Mouse (Mus musculus) ES-E14 (cell line): ENCODE data around the gene Zswim9. TPM values are rescaled to one million over a fixed set of nuclear protein-coding genes. Genes with fewer than 3 reads are reported as not detected.
"Not testable (repeated sequence)": the region's sequence is repeated elsewhere in the genome, so short reads cannot be mapped to it uniquely, and the experiment has no call there.

Experiments used
- DNase-seq: peaks from one replicate; pipeline ENCODE4 v3.0.0-alpha.2; 2013; ENCODE audit warnings: low read depth, low spot score
- H3K27ac ChIP-seq: 2 replicates; pipeline ENCODE4 v1.5.1; 2012; ENCODE audit warnings: low read depth, mild to moderate bottlenecking, low read length, moderate library complexity, mixed read lengths; ENCODE audit not compliant: poor library complexity, insufficient read depth, severe bottlenecking
- H3K36me3 ChIP-seq: 2 replicates; pipeline ENCODE4 v1.6.1; 2012; ENCODE audit warnings: mild to moderate bottlenecking, low read length, moderate library complexity, mixed read lengths; ENCODE audit not compliant: control insufficient read depth, poor library complexity, insufficient read depth, severe bottlenecking
- H3K4me1 ChIP-seq, 2 experiments: fragments of 150-350 bp in 1 of 2; sonication (generic) in 1 of 2; 2 replicates each; pipeline ENCODE4 v1.6.1; 2012; ENCODE audit warnings: low read length in 2 of 2, mild to moderate bottlenecking in 1 of 2, mixed read lengths in 1 of 2; ENCODE audit not compliant: control insufficient read depth in 2 of 2, insufficient read depth in 2 of 2, poor library complexity in 1 of 2
- H3K4me3 ChIP-seq, 2 experiments: fragments of 150-350 bp in 1 of 2; sonication (generic) in 1 of 2; 2 replicates each; pipeline ENCODE4 v1.5.1; 2012; ENCODE audit warnings: low read length in 2 of 2, low read depth in 1 of 2, mild to moderate bottlenecking in 1 of 2, mixed read lengths in 1 of 2; ENCODE audit not compliant: insufficient read depth in 1 of 2, poor library complexity in 1 of 2, severe bottlenecking in 1 of 2
- H3K9ac ChIP-seq: 2 replicates; pipeline ENCODE4 v1.6.1; 2012; ENCODE audit warnings: low read depth, mild to moderate bottlenecking, low read length, mixed read lengths; ENCODE audit not compliant: poor library complexity, insufficient read depth, severe bottlenecking
- H3K9me3 ChIP-seq: fragments of 150-350 bp; sonication (generic); 2 replicates; pipeline ENCODE4 v1.6.1; 2012; ENCODE audit warnings: low read depth, mild to moderate bottlenecking, low read length; ENCODE audit not compliant: control insufficient read depth, insufficient read depth
- CHD2 ChIP-seq: IDR thresholded peaks from 2 replicates; pipeline ENCODE4 v1.6.1; 2014; ENCODE audit warnings: mild to moderate bottlenecking, low read depth, low read length, inconsistent platforms
- HCFC1 ChIP-seq: IDR thresholded peaks from 2 replicates; pipeline ENCODE4 v1.6.1; 2012; ENCODE audit warnings: low read length, inconsistent platforms, borderline replicate concordance; ENCODE audit not compliant: insufficient read depth
- MAFK ChIP-seq: IDR thresholded peaks from 2 replicates; pipeline ENCODE4 v1.6.1; 2014; ENCODE audit warnings: mild to moderate bottlenecking, low read depth, low read length, inconsistent platforms; ENCODE audit not compliant: insufficient read depth
- ZC3H11A ChIP-seq: IDR thresholded peaks from 2 replicates; pipeline ENCODE4 v1.6.1; 2012; ENCODE audit warnings: low read depth, mild to moderate bottlenecking, inconsistent platforms, low read length, borderline replicate concordance
- ZNF384 ChIP-seq: IDR thresholded peaks from 2 replicates; pipeline ENCODE4 v1.6.1; 2012; ENCODE audit warnings: low read depth, low read length, inconsistent platforms
- in situ Hi-C, 2 experiments: fragments of 600-800 bp; cut with MboI; formaldehyde crosslinking; loops; one replicate each; pipeline ENCODE4 v1.15.1; 2025; ENCODE audit warnings: low sequenced_read_pairs in 2 of 2, inconsistent platforms in 1 of 2; ENCODE audit not compliant: unreplicated experiment in 2 of 2
- total RNA-seq: library from RNA; depleted of rRNA; stranded (reverse); fragments of 300-350 nt; gene quantifications from 2 replicates; pipeline ENCODE4 v1.2.3, GENCODE M21; 2012

Gene Zswim9
- total RNA-seq, 1 experiment, result 5.7 TPM

DNA sequence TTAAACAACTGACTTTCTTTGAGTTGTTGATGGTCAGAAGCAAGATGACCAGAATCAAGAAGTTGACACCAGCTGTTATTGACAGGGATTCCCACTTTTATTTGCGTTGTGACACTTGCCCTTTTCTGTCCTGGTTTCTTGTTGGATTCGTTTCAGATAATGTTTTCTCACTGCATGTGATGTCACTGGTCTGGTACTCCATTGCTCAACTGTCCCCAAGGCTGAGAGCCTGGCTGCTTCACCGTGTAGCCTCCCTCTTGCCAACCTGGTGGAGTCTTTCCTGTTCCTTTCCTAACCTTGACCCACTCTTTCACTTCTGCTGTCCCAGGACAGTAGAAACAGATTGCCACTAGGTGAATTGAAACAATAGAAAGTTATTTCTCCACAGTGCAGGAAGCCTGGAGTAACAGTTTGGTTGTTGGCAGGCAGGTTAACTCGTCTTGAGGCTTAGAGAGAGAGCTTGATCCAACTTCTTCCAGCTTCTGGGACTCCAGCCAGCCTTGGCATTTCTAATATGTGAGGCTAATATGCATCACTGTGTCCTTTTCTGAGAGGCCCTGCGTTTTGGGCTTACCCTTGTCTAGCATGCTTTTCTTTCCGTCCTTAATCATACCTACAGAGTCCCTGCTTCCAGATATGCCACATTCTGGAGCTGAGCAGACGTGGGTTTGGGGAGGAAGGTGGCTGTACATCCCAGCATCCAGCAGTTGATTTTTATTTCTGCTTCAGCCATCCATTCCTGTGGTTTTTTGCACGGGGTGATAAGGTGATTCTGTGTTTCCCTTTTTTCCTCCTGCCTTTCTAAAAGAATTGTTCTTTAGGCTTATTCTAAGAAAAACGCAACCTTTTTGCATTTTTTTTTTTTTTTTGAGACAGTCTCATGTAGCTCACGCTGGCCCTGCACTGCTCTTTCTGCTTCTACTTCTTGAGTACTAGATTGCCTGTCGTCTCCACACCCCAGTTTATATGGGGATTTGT, 15.6 kb upstream of the Zswim9 start:
- in situ Hi-C loops, result no loop called here
- no peak for TF ChIP-seq ZC3H11A
- no peak for TF ChIP-seq CHD2
- TF ChIP-seq MAFK, result no peak
- no peak for TF ChIP-seq HCFC1
- TF ChIP-seq ZNF384, result no peak
- 0 out of 4 replicates have a peak, but pooled peaks cover 1 to 2% of the 10 kb centered on the region in 2 experiments for H3K4me1 ChIP-seq
- H3K27ac ChIP-seq, result no peak overlapping the region
- H3K9me3 ChIP-seq, result no peaks in the 10 kb centered on the region; the same call in 1 of the 2 replicates
- H3K36me3 ChIP-seq, result peaks cover 71% of the 10 kb centered on the region
- no peak overlapping the region for H3K4me3 ChIP-seq
- DNase-seq, result no peak
- H3K9ac ChIP-seq, result no peak overlapping the region

DNA sequence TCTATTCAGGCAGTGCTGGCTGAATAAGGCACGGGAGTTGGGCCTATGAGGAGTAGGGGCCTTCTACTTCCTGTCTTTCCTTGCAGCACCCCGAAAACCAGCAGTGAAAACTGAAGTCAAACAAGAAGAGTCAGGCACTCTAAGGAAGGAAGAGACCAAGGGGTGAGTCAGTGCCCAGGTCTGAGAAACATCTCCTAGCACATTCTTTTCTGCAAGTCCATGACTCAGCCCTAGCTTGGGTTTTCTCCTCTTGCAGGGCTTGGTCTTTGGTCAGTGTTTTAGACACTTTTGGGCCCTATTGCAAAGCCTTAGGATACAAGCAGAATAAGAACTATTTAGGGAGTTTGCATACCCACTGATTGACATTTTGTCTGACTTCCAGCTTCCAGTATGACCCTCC, 12.8 kb upstream of the Zswim9 start:
- peaks cover 71% of the 10 kb centered on the region for H3K36me3 ChIP-seq
- H3K9ac ChIP-seq, result no peak overlapping the region
- in situ Hi-C loops, result no loop called here
- TF ChIP-seq ZC3H11A (no peak), MAFK (no peak), HCFC1 (no peak), ZNF384 (no peak), CHD2 (no peak)
- no peaks in the 10 kb centered on the region for H3K4me1 ChIP-seq
- no peak for DNase-seq
- H3K4me3 ChIP-seq, result no peak overlapping the region
- no peaks in the 10 kb centered on the region; the same call in 1 of the 2 replicates for H3K9me3 ChIP-seq
- H3K27ac ChIP-seq, result no peak overlapping the region

DNA sequence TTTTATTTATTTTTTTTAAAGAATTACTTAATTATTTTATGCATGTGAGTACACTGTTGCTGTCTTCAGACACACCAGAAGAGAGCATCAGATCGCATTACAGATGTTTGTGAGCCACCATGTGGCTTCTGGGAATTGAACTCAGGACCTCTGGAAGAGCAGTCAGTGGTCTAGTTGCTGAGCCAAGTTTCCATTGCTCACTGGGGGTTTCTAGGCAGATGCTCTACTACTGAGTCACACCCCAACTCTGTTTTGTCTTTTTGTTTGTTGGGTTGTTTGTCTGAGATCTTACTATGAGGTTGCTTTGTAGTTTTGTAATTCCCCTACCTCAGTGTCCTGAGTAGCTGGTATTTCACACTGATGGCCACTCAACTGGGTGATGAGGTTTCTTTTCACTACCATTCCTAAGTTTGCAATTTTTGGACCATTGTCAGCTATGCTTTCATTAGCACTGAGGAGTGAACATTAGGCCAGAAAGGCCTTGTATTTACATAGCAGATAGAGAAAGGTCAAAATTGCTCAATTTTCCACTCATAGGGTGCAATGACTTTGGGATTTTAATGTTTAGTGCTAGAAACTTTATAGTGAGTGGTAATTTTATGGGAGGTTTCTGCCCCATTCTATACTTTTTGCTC, 11.6 kb upstream of the Zswim9 start:
- Histone ChIP-seq H3K4me3 (no peak overlapping the region), H3K9me3 (no peaks in the 10 kb centered on the region; the same call in 1 of the 2 replicates), H3K4me1 (no peaks in the 10 kb centered on the region), H3K9ac (no peak overlapping the region), H3K27ac (no peak overlapping the region), H3K36me3 (peaks cover 67% of the 10 kb centered on the region)
- TF ChIP-seq ZNF384, result no peak
- TF ChIP-seq CHD2, result no peak
- TF ChIP-seq ZC3H11A, result no peak
- TF ChIP-seq HCFC1, result no peak
- TF ChIP-seq MAFK, result no peak
- no peak for DNase-seq
- in situ Hi-C loops, result no loop called here

DNA sequence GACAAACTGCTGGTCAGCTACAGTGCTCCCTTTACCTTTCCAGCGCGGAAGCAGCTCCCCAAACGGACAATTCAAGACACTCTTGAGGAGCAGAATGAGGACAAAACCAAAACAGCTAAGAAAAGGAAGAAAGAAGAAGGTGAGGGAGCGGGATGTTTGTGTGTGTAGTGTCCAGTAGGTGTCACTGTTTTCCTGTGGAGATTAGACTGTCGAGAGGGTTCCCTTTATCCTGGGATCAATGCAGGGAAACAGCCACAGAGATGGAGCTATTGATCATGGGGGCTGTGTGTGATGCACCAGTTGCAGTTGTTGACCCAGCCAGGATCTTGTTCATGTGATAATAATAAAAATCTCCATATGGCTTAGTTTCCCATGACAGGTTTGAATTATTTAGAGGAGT, 10.1 kb upstream of the Zswim9 start:
- in situ Hi-C loops, result no loop called here
- peak; percentile 40 for DNase-seq
- H3K36me3 ChIP-seq, result peaks cover 59% of the 10 kb centered on the region

DNA sequence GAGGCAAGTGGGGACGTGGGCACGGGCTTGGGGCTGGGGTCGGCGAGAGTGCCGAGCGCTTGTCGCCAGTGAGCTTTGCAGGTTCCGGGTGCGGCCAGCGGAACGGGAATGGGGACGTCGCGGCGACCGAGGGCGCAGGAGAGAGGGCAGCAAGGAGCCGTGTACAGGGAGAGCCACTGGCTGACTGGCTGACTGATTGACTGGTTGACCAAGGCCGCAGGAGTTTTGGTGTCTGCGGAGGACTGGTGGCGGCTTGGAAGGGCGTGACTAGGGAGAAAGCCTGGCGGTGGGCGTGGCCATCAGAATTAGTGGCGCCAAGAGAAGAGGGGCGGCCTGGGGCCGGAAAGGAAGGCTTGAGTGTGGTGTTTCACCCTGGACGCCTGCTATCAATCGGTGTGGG, 436 bp upstream of the Zswim9 start:
- peak overlapping the region; percentile 45; the same call in 1 of the 2 replicates for H3K27ac ChIP-seq
- DNase-seq, in situ Hi-C loops, H3K9me3 ChIP-seq, H3K4me1 ChIP-seq: not testable (repeated sequence)
- H3K36me3 ChIP-seq, result peaks cover 11% of the 10 kb centered on the region
- H3K9ac ChIP-seq, result peak overlapping the region; percentile 83
- peak overlapping the region; percentile 91 to 93 for H3K4me3 ChIP-seq

More for the DNA sequence above, 10.1 kb upstream of the Zswim9 start:
- H3K9ac ChIP-seq, result no peak overlapping the region
- H3K4me3 ChIP-seq, result no peak overlapping the region
- no peak for TF ChIP-seq MAFK
- no peak for TF ChIP-seq HCFC1
- TF ChIP-seq ZNF384, result no peak
- TF ChIP-seq CHD2, result no peak
- TF ChIP-seq ZC3H11A, result no peak
- H3K4me1 ChIP-seq, result no peaks in the 10 kb centered on the region
- H3K27ac ChIP-seq, result no peak overlapping the region
- H3K9me3 ChIP-seq, result no peaks in the 10 kb centered on the region
